Mouse (Mus musculus) heart, adult 2 months (tissue): ENCODE data around the gene Foxc2. TPM values are rescaled to one million over a fixed set of nuclear protein-coding genes. Genes with fewer than 3 reads are reported as not detected.

ENCODE experiments used
- DNase-seq, 2 experiments: peaks; one replicate each; pipeline ENCODE4 v3.0.0; 2021
- H3K27ac ChIP-seq: fragments of 200-600 bp; 2 replicates; pipeline ENCODE4 v1.8.1; 2022
- H3K27me3 ChIP-seq: fragments of 200-500 bp; 2 replicates; pipeline ENCODE4 v1.6.1; 2012; ENCODE audit warnings: mild to moderate bottlenecking, low read length, inconsistent platforms, mixed read lengths; ENCODE audit not compliant: control insufficient read depth, insufficient read depth
- H3K36me3 ChIP-seq: fragments of 200-500 bp; 2 replicates; pipeline ENCODE4 v1.6.1; 2012; ENCODE audit warnings: low read length, inconsistent platforms; ENCODE audit not compliant: control insufficient read depth, insufficient read depth
- H3K4me1 ChIP-seq: fragments of 200-500 bp; 2 replicates; pipeline ENCODE4 v1.6.1; 2011; ENCODE audit warnings: low read length; ENCODE audit not compliant: control insufficient read depth, insufficient read depth
- H3K4me3 ChIP-seq: fragments of 200-600 bp; 2 replicates; pipeline ENCODE4 v1.8.1; 2022
- H3K79me2 ChIP-seq: fragments of 200-500 bp; replicated peaks from 2 replicates; pipeline ENCODE4 v1.6.1; 2012; ENCODE audit warnings: mild to moderate bottlenecking, inconsistent platforms, low read length, moderate library complexity, mixed read lengths; ENCODE audit not compliant: control insufficient read depth, insufficient read depth
- H3K9ac ChIP-seq: fragments of 200-500 bp; 2 replicates; pipeline ENCODE4 v1.6.1; 2012; ENCODE audit warnings: low read depth, mild to moderate bottlenecking, control low read depth, inconsistent platforms, low read length, mixed read lengths
- CTCF ChIP-seq: fragments of 200-600 bp; IDR thresholded peaks from 2 replicates; pipeline ENCODE4 v1.8.1; 2022; ENCODE audit warnings: antibody characterized with exemption, mild to moderate bottlenecking, moderate library complexity
- EP300 ChIP-seq: fragments of 200-500 bp; IDR thresholded peaks from 2 replicates; pipeline ENCODE4 v1.6.1; 2011; ENCODE audit warnings: low read depth, low read length, control low read depth; ENCODE audit not compliant: insufficient read depth
- POLR2A ChIP-seq: fragments of 200-500 bp; IDR thresholded peaks from 2 replicates; pipeline ENCODE4 v1.6.1; 2011; ENCODE audit warnings: mild to moderate bottlenecking, low read depth, low read length, control low read depth; ENCODE audit not compliant: insufficient read depth
- WGBS: fragments of 180-500 bp; shearing (Covaris S2); methylation state at CpG from one replicate; pipeline ENCODE4 v1.1.7; 2018; 5-methylcytosine and 5-hydroxymethylcytosine counted together
- intact Hi-C: fragments of 180-260 bp; cut with DNase I; formaldehyde crosslinking; loops from one replicate; pipeline ENCODE4 v1.15.1; 2025
- polyA plus RNA-seq: library from polyadenylated mRNA; depleted of rRNA; stranded (reverse); fragments of >200 nt; gene quantifications from 2 replicates; pipeline ENCODE4 v1.2.3, GENCODE M21; 2012
- total RNA-seq, 2 experiments: library from RNA; stranded (reverse); gene quantifications; 2 replicates each; pipeline ENCODE4 v1.2.3; 2021

Foxc2 gene
- total and polyA plus RNA-seq, 3 experiments, result 2.0 to 2.2 (median 2.0) TPM

- no peak for DNase-seq
- H3K27ac ChIP-seq, result no peak overlapping the region; the same call in 1 of the 2 replicates
- no peak for TF ChIP-seq EP300
- no peak for TF ChIP-seq CTCF
- no peak for TF ChIP-seq POLR2A
- H3K9ac ChIP-seq, result peak overlapping the region; percentile 44; the same call in 1 of the 2 replicates
- no peaks in the 10 kb centered on the region for H3K36me3 ChIP-seq
- intact Hi-C loops, result loop anchor here (5.0 kb wide), 1 partner anchor 48 kb away; no protein-coding TSS in a partner anchor
- WGBS, result 13% methylated on average over 17 of the region's 17 CpGs
- H3K4me3 ChIP-seq, result no peak overlapping the region
- peaks cover 13% of the 10 kb centered on the region for H3K27me3 ChIP-seq
- H3K4me1 ChIP-seq, result no peaks in the 10 kb centered on the region
- H3K79me2 ChIP-seq, result no peaks in the 10 kb centered on the region
Observed at GRCm38 (mm10) chr8:121124547-121125239, 8.7 kb downstream of the Foxc2 start.

- 1% methylated on average over 35 of the region's 36 CpGs for WGBS
- Histone ChIP-seq H3K79me2 (no peaks in the 10 kb centered on the region), H3K27ac (peak overlapping the region; percentile 71), H3K9ac (peak overlapping the region; percentile 67), H3K27me3 (peaks cover 13% of the 10 kb centered on the region), H3K36me3 (no peaks in the 10 kb centered on the region), H3K4me3 (peak overlapping the region; percentile 48), H3K4me1 (no peaks in the 10 kb centered on the region)
- intact Hi-C loops, result loop anchor here (5.0 kb wide), 1 partner anchor 47 kb away; no protein-coding TSS in a partner anchor
- DNase-seq, result peak; percentile 88 to 89
- TF ChIP-seq EP300, result no peak
- peak; percentile 67 for TF ChIP-seq CTCF
- TF ChIP-seq POLR2A, result peak; percentile 83
Observed at GRCm38 (mm10) chr8:121125311-121125876, 9.4 kb downstream of the Foxc2 start.

GRCm38 (mm10) chr8:121126191-121126590, 10.2 kb downstream of the Foxc2 start:
- H3K9ac ChIP-seq, result no peak overlapping the region
- intact Hi-C loops, result loop anchor here (5.0 kb wide), 1 partner anchor 46 kb away; no protein-coding TSS in a partner anchor
- H3K4me1 ChIP-seq, result no peaks in the 10 kb centered on the region
- H3K27me3 ChIP-seq, result peaks cover 13% of the 10 kb centered on the region
- no peak overlapping the region for H3K27ac ChIP-seq
- DNase-seq, result no peak
- no peaks in the 10 kb centered on the region for H3K79me2 ChIP-seq
- TF ChIP-seq POLR2A, result no peak
- TF ChIP-seq CTCF, result no peak
- TF ChIP-seq EP300, result no peak
- 46% methylated on average over 6 of the region's 6 CpGs for WGBS
- H3K4me3 ChIP-seq, result no peak overlapping the region
- H3K36me3 ChIP-seq, result no peaks in the 10 kb centered on the region

- DNase-seq, result no peak
- Histone ChIP-seq H3K4me1 (no peaks in the 10 kb centered on the region), H3K9ac (no peak overlapping the region), H3K4me3 (no peak overlapping the region), H3K79me2 (no peaks in the 10 kb centered on the region), H3K36me3 (no peaks in the 10 kb centered on the region), H3K27ac (no peak overlapping the region), H3K27me3 (peaks cover 13% of the 10 kb centered on the region)
- no peak for TF ChIP-seq POLR2A
- TF ChIP-seq EP300, result no peak
- no peak for TF ChIP-seq CTCF
- intact Hi-C loops, result loop anchor here (5.0 kb wide), 1 partner anchor 46 kb away; no protein-coding TSS in a partner anchor
- WGBS, result 59% methylated on average over 6 of the region's 6 CpGs
Observed at GRCm38 (mm10) chr8:121126694-121127093, 10.7 kb downstream of the Foxc2 start.

- no peaks in the 10 kb centered on the region for H3K36me3 ChIP-seq
- no peak overlapping the region for H3K9ac ChIP-seq
- intact Hi-C loops, result loop anchor here (5.0 kb wide), 1 partner anchor 45 kb away; no protein-coding TSS in a partner anchor
- no peaks in the 10 kb centered on the region for H3K4me1 ChIP-seq
- WGBS, result 50% methylated on average over 11 of the region's 11 CpGs
- no peak overlapping the region for H3K27ac ChIP-seq
- TF ChIP-seq POLR2A (no peak), EP300 (no peak), CTCF (no peak)
- no peak overlapping the region for H3K4me3 ChIP-seq
- H3K79me2 ChIP-seq, result no peaks in the 10 kb centered on the region
- no peak for DNase-seq
- peaks cover 13% of the 10 kb centered on the region for H3K27me3 ChIP-seq
Observed at GRCm38 (mm10) chr8:121127291-121127701, 11.3 kb downstream of the Foxc2 start.
